Mouse (Mus musculus) right cerebral cortex, postnatal 4 days (tissue): ENCODE measurements at regions not wholly inside any gene's neighbourhood (a gene's known extent, or its start where the extent isn't known, plus 50 kb on each side); places are given as distances from the start of the nearest gene placed in this dataset.

Experiments
- DNase-seq: peaks from one replicate; pipeline ENCODE4 v3.0.0-alpha.2; 2022

DNA sequence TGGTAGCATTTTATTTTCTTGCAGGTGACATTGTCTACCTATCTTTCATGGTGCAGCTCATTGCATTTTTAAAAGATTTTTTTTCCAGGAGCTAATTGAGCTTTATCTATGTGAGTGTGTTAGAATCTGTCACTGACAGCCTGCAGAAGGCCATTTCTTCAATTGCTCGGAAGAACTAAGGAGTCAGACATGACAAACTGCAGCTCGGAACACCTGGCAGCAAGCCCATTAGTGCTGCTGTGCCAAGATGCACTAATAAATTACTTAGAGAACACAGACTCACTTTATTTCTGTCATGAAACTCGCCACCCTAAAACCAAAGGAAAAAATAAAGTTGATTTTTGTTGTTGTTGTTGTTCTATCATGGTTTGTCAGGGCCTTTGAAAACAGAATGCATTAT lies 367.5 kb upstream of the Gm10306 start:
- peak; percentile 42 for DNase-seq

- no peak for DNase-seq
Measured at GRCm38 (mm10) chr4:94190940-94191339, 365.4 kb upstream of the Gm10306 start.

GRCm38 (mm10) chr4:94216265-94216664 lies 340.1 kb upstream of the Gm10306 start:
- DNase-seq = no peak

- no peak for DNase-seq
Measured at GRCm38 (mm10) chr4:94235650-94236206, 320.6 kb upstream of the Gm10306 start.

DNA sequence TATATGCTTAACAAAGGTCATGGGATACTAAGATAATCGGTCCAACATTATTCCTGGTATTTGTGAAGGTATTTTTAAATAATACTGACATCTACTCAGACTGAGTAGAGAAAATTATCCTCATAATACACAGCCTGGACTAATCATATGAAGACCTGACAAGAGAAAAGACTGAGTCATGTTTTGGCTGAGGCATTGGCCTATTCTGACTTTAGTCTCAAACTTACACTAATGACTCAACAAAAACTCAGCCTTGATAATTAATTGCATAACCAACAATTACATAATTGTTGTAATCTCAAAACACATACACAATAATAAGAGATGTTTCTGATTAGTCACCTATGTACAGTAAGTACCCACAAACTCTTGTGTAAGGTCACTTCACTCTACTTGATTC lies 300.3 kb upstream of the Gm10306 start:
- no peak for DNase-seq

DNA sequence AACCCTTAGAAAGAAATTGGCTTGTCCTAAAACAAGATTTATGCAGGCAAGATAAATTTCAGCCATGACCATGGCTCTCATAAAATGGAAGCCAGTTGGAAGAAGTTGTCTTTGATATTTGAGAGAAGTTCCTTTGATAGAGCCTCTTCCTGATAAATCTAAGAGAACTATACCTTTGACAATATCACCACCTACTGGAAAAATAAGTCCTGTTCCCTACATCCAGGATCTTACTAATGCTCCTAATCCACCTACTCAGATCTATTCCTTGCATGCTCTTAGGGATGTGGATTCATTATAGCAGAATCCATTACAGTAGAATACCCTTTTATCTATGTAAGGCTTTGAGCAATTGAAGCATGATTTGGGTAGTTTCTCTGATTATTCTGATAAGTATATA lies 295.2 kb upstream of the Gm10306 start:
- no peak for DNase-seq

DNA sequence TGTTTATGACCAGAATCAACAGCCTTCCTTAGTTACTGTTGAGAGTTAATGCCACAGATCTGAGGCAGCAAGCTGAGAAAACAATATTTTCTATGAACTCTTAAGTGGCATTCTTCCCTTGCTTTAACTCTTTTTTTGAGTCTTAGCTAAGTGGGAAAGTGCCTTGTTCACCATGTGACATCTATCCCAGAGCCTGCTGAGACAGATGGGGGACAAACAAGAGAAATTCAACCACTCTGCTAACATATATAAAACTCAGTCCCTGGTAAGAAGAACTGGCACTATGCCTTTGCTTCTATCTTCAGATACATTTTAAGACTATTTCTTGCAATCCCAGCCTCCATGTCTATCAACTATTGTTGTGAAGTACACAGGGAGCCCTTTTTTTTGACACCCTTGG lies 274.6 kb upstream of the Gm10306 start:
- no peak for DNase-seq

DNA sequence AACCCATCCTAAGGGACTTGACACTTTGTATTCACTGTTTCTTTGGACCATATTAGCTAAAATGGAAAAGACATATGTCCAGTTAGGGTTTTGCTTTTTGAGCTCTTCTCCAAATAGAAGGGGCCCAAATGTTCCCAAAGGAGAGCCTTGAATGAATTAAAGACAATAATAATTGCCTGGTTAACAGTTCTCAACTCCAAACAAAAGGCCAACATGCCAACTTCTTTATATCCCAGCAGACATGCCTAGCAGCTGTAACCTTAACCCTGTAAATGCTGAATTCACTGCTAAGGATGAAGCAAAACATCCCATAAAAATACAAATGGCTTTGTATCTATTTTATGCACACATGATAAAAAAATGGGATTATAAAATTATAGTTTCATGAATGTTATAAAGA lies 264.2 kb upstream of the Gm10306 start:
- DNase-seq = no peak

GRCm38 (mm10) chr4:94317298-94317697 lies 239.0 kb upstream of the Gm10306 start:
- DNase-seq = no peak

DNA sequence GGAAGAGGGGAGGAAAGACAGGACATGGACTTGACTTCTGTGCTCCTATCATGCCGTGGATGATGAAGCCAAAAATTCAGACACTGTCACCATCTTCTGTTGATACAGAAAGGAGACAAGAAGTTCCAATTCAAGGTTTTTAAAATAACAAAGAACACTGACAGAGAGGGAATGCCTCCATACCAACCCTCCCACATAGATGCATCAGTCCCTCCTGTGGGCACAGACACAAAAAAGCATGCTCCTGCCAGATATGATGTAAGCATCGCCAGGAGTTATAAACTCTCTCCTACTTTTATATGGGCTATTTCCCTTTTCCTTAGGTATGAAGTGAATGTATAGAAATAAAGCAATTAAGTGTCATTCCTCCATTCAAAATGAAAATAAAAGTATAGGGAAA lies 229.6 kb upstream of the Gm10306 start:
- no peak for DNase-seq

DNA sequence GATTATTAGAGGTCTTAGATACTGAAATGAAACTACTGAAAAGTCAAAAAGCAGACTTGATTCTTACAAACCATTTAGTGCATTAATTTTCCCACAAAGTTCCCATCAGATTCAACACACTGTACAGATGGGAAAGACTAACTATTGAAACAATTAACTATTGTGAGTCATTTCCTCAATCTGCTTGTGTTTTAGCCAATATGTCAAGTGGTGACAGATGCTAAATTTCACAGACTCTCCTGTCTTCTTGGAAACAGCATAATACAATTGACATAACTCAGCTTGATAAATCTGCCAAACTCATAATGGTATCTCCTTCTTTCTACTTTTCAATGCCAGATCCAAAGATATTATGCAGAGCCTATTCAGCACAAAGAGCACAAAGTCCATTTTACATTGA lies 213.0 kb upstream of the Gm10306 start:
- DNase-seq = no peak

DNA sequence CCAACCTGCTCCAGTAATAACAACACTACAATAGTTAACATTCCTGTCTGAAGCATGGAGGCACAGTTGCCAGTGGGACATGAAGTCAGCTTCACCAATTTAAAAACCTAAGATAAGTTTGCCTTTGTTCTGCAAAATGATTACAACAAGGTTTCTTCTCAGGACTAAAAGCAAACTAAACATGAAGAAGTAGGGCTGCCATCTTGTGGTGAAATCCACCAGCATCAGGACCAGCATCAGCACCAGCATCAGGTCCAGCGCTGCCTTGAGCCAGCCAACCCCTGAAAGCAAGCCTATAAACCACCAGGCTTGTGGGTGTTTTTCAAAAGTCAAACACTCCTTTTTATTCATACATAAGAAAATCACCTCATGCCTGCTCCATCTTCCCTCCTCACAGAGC lies 207.1 kb upstream of the Gm10306 start:
- DNase-seq = peak; percentile 24

DNA sequence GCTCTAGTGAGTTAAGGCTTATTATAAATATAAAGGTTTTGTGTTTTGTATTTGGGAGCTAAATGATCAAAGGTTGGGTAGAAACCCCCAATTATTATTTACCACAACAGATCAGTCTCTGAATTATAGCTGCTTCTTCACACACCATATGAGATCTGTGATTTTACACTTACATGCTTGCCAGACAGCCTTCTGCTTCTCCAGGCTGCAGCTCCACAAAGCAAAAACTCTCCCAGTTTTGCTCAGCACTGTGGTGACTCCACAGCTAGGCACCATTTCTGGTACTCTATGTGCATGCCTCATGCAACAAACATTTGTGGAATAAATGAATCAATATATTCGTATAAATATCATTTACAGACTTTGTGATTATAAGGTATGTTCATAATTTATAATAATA lies 199.4 kb upstream of the Gm10306 start:
- DNase-seq = peak; percentile 8

DNA sequence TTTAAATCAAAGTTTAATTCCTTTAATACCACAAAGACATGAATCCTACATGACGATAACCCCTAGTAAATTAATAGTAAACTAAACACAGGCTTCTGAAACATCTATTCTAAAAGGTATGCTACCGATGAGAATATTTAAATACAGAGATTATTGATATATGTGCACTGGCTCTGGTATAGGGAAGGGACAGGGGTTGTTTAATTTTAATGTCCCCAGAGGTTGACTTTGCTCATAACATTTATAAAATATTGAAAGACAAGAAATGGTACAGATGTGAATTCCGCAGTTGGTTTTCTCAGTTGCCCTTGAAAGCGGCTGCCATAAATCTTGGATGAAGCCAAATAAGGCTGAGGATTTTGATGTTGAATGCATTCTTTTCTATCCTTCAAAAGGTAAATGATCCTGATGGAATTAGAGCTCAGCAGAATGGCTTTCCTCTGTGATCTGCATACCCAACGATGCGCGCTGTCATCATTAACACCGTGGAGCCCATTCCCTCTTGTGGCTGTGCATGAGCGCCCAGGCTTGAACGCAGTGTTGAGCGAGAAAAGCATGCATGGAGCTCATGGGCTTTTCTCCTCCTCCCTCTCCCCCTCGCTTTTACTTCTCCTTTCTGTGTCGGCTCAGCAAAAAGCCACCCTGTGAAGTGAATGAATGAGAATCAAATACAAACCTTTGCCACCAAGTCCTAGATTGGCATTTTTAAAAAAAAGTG lies 195.4 kb upstream of the Gm10306 start:
- DNase-seq = peak; percentile 8

DNA sequence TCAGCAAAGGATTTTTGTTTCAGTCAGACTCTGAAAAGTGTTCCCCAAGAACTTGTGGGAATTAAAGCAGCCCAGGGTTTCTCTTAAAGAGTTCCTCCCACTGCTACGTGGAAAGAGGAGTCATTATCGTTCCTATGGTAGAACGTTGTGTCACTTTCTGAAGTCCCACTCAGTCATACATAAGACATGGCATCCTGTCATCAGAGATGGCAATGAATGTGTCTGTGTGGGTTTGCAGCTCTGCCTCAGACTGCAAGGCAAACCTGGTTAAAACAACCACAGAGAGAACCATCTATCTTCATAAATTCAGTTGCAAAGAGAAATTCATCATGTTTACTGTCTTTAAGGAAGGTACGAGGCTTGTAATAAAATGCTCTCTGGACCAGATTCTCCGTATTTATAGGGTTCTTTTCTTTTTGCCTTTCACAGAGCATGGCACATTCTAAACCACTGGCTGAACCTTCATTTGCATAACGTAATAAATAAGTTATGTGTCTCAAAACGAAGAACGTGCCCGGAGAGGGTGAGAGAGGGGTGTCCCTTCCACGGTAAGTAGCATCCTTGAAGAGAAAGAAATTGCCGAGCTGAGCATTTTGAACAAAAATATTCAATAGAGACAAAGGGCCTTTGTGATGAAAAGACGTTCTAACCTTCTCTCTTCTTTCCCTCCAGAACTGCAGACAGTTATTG lies 194.7 kb upstream of the Gm10306 start:
- no peak for DNase-seq

- DNase-seq = no peak
Measured at GRCm38 (mm10) chr4:94365375-94365774, 191.0 kb upstream of the Gm10306 start.

DNA sequence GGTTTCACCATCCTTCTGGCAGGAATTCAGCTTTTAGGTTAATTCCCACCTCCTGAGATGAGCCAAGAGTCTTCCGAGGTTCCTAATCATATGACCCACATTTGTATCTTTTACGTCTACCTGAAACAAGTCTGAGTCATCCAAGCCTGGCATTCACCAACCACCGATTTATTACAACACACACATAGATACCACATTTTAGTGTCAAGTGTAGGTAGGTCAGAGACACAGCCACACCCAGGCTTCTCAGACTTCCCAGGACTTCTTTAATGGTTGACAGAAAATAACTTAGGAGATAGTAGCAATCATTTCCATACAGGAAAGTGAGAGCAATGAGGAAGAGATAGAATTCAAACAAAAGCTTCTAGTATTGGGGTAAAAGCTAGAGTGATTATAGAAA lies 189.2 kb upstream of the Gm10306 start:
- no peak for DNase-seq

- DNase-seq = no peak
Measured at GRCm38 (mm10) chr4:94370981-94371380, 185.4 kb upstream of the Gm10306 start.

DNA sequence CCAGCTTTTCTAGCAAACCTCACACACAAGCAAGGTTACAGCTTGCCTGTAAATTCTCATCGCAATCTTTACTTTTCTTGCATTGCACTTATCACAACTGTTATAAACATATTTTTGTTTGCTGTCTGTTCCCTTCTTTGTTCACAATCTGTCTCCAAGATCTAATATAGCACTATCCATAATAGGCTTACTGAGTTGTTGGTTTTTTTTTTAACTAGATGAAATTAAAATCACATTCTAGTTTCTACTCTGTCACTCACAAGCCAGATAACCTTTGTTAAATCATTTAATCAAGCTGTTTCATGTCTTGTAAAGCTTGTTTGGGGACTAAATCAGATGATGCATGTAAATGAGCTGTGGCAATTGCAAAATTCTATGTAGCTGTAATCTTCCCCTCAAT lies 180.1 kb upstream of the Gm10306 start:
- no peak for DNase-seq

GRCm38 (mm10) chr4:94385703-94386102 lies 170.6 kb upstream of the Gm10306 start:
- no peak for DNase-seq

DNA sequence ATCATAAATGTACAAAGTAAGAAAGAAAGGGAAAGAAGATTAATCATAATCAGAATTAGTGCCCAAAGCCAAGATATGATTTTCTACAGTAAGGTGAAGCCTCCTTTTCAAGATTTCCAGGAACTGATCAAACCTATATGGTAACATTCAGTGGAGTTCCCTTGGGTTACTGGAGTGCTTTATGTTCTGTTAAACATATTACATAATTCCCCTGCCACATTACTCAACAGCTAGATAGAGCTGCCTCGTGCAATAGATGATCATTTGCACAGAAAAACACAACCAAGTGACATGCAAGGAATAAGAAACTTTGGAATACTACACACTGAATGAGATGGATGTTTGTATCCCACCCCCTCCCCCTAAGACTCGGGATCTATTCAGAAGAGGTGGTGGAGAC lies 168.0 kb upstream of the Gm10306 start:
- no peak for DNase-seq

DNA sequence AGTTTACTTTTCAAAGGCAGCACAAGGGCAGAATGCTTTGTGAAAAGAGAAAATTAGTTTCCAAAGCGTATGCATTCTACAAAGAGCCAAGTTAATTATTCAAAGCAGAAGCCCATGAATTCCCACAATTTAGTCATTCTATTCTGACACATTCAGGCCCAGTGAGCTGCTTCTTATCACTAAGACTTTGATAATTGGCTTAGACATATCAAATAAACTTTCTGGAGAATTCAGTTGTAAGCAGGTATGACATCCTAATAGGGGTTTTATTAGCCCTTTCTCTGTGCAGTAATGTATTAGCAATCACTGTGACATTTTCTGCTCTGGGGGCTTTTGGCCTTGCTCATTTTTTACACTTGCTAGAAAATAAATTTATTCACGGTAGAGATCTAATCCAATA lies 161.9 kb upstream of the Gm10306 start:
- DNase-seq = no peak

- no peak for DNase-seq
Measured at GRCm38 (mm10) chr4:94397284-94397683, 159.1 kb upstream of the Gm10306 start.

GRCm38 (mm10) chr4:94406922-94407321 lies 149.4 kb upstream of the Gm10306 start:
- DNase-seq = no peak

GRCm38 (mm10) chr4:94407503-94407902 lies 148.8 kb upstream of the Gm10306 start:
- DNase-seq = no peak
